Mouse (Mus musculus) G1E (cell line): ENCODE measurements around the gene 2310030G06Rik.

Source experiments
- CTCF ChIP-seq: IDR thresholded peaks from 2 replicates; pipeline ENCODE4 v1.5.1; 2012; ENCODE audit warnings: low read depth, low read length, inconsistent platforms, mixed read lengths
- GATA1 ChIP-seq: IDR thresholded peaks from 2 replicates; pipeline ENCODE4 v1.6.1; 2012; ENCODE audit warnings: borderline replicate concordance, low read length, inconsistent platforms, mixed read lengths
- GATA2 ChIP-seq: IDR thresholded peaks from 2 replicates; pipeline ENCODE4 v1.6.1; 2012; ENCODE audit warnings: low read depth, low read length, inconsistent platforms, borderline replicate concordance
- POLR2AphosphoS5 ChIP-seq: IDR thresholded peaks from 2 replicates; pipeline ENCODE4 v1.6.1; 2012; ENCODE audit warnings: low read depth, low read length, inconsistent platforms; ENCODE audit not compliant: insufficient replicate concordance
- TAL1 ChIP-seq: conservative IDR thresholded peaks from 2 replicates; pipeline ENCODE4 v1.6.1; 2012; ENCODE audit warnings: low read depth, low read length, inconsistent platforms, mixed read lengths

DNA sequence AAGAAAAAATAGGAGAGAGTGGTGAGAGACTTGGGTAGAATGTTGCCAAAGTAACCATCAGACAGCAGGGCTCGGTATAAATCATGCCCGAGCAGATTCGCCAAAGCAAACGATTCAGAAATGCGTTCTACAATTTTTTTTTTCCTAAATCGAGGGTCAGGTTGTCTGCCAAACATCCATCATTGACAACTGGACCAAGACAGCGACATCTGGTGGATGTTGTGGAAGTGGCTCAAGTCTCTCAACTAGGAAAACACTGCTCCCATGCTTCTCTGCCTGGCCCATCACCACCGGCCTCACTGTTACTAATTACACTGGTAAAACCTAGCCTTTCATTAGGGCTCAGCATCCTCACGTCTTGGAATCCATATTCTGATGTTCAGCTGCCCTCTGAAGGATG is 11.3 kb downstream of the 2310030G06Rik start:
- peak; percentile 60 for TF ChIP-seq CTCF
- no peak for TF ChIP-seq TAL1
- TF ChIP-seq GATA1: no peak
- TF ChIP-seq POLR2AphosphoS5: no peak
- no peak for TF ChIP-seq GATA2
